Mouse (Mus musculus) lung, embryonic 16.5 days (tissue): ENCODE results near the gene Rasgef1a. TPM values are rescaled to one million over a fixed set of nuclear protein-coding genes. Genes with fewer than 3 reads are reported as not detected.

Experiments used
- ATAC-seq: fragments of 200-750 bp; cut with Nextera tagmentation; 2 replicates; pipeline ENCODE4 v1.8.0; 2017; ENCODE audit warnings: low read depth, mild to moderate bottlenecking, moderate library complexity
- H3K27ac ChIP-seq: fragments of 300-500 bp; sonication (generic); 2 replicates; pipeline ENCODE4 v1.5.1; 2014; ENCODE audit warnings: mild to moderate bottlenecking, control low read depth, low read length
- H3K27me3 ChIP-seq: fragments of 300-500 bp; sonication (generic); 2 replicates; pipeline ENCODE4 v1.6.1; 2014; ENCODE audit warnings: low read depth, low read length, mixed read lengths; ENCODE audit not compliant: control insufficient read depth, insufficient read depth
- H3K36me3 ChIP-seq: fragments of 300-500 bp; sonication (generic); 2 replicates; pipeline ENCODE4 v1.6.1; 2014; ENCODE audit warnings: low read length; ENCODE audit not compliant: control insufficient read depth, insufficient read depth
- H3K4me1 ChIP-seq: fragments of 300-500 bp; sonication (generic); replicated peaks from 2 replicates; pipeline ENCODE4 v1.6.1; 2014; ENCODE audit warnings: low read length, mixed read lengths; ENCODE audit not compliant: control insufficient read depth, insufficient read depth
- H3K4me2 ChIP-seq: fragments of 300-500 bp; sonication (generic); 2 replicates; pipeline ENCODE4 v1.6.1; 2014; ENCODE audit warnings: low read depth, low read length, control low read depth
- H3K4me3 ChIP-seq: fragments of 300-500 bp; sonication (generic); 2 replicates; pipeline ENCODE4 v1.5.1; 2014; ENCODE audit warnings: mild to moderate bottlenecking, low read length, control low read depth
- H3K9ac ChIP-seq: fragments of 300-500 bp; sonication (generic); 2 replicates; pipeline ENCODE4 v1.6.1; 2014; ENCODE audit warnings: low read length, control low read depth
- H3K9me3 ChIP-seq: fragments of 300-500 bp; sonication (generic); 2 replicates; pipeline ENCODE4 v1.6.1; 2016; ENCODE audit warnings: low read length; ENCODE audit not compliant: control insufficient read depth
- WGBS: fragments of 180-500 bp; shearing (Covaris S2); extraction: QIAGEN DNeasy Blood & Tissue Kit; methylation state at CpG from one replicate; pipeline ENCODE4 v1.1.7; 2014; 5-methylcytosine and 5-hydroxymethylcytosine counted together
- polyA plus RNA-seq: library from polyadenylated mRNA; unstranded; fragments of >200 nt; fragmentation: Nextera tagmentation; extraction: Ambion mirVana; gene quantifications from 2 replicates; pipeline ENCODE4 v1.2.1, GENCODE M21; 2015

The Rasgef1a gene
- polyA plus RNA-seq, 1 experiment from 2014 or later, result 6.1 TPM

DNA sequence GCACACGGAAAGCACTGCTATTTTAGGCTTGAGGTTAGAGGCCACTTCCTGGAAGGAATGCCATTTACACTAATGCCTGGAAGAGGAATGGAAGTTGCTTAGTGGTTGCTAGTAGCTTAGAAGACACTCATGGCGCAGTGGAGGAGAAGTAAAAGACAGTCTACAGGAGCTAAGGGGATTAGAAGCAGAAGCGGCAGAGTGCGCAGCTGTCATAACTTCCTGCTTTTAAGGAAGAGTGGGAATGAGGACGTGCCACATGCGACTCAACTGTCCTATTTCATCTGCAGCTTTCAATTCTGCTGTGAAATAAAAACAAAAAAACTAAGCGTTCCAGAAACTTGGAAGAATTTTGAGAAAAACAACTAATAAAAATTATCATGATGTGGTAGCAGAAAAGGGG is 116.0 kb downstream of the Rasgef1a start:
- 62% methylated on average over 7 of the region's 7 CpGs for WGBS
- peak overlapping the region; percentile 64 for H3K27ac ChIP-seq
- no peak for ATAC-seq

GRCm38 (mm10) chr6:118127827-118128487 is 116.7 kb downstream of the Rasgef1a start:
- Histone ChIP-seq H3K4me1 (peaks cover 11% of the 10 kb centered on the region), H3K4me2 (no peak overlapping the region), H3K9ac (no peak overlapping the region), H3K27me3 (no peaks in the 10 kb centered on the region), H3K27ac (peak overlapping the region; percentile 69), H3K36me3 (0 out of 2 replicates have a peak, but pooled peaks cover 2% of the 10 kb centered on the region), H3K4me3 (no peak overlapping the region), H3K9me3 (no peaks in the 10 kb centered on the region)
- ATAC-seq, result peak; percentile 57
- 22% methylated on average over 6 of the region's 6 CpGs for WGBS

More for the DNA sequence above, 116.0 kb downstream of the Rasgef1a start:
- Histone ChIP-seq H3K4me3 (no peak overlapping the region), H3K9me3 (no peaks in the 10 kb centered on the region), H3K27me3 (no peaks in the 10 kb centered on the region), H3K4me1 (peaks cover 11% of the 10 kb centered on the region), H3K9ac (no peak overlapping the region), H3K36me3 (peaks cover 5% of the 10 kb centered on the region), H3K4me2 (no peak overlapping the region)

- H3K4me3 ChIP-seq, result no peak overlapping the region
- 0 out of 2 replicates have a peak, but pooled peaks cover 2% of the 10 kb centered on the region for H3K36me3 ChIP-seq
- H3K27ac ChIP-seq, result no peak overlapping the region
- H3K27me3 ChIP-seq, result no peaks in the 10 kb centered on the region
- H3K4me1 ChIP-seq, result peaks cover 11% of the 10 kb centered on the region
- WGBS, result 68% methylated on average over 2 of the region's 2 CpGs
- H3K9ac ChIP-seq, result no peak overlapping the region
- no peaks in the 10 kb centered on the region for H3K9me3 ChIP-seq
- no peak for ATAC-seq
- H3K4me2 ChIP-seq, result no peak overlapping the region
Measured at GRCm38 (mm10) chr6:118130022-118130421, 118.8 kb downstream of the Rasgef1a start.

DNA sequence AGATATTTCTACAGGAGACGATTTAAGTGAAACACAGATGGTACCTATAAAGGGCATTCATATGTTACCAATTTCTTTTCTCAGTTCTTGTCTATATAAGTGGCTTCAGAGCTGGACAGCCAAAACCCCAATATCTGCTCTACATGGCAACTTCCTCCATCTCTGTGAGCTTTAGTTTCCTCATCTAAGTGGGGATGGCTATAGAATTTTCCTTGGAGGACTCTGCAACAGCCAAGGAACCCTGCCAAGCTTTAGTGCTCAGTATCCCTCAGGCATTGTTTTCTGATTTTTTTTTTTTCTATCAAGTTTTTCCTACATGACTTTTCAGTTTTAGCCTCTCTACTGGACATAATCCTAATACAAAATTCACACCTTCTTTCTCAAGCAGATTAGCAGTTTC is 123.2 kb downstream of the Rasgef1a start:
- no peak for ATAC-seq
- H3K4me2 ChIP-seq, result no peak overlapping the region
- H3K4me1 ChIP-seq, result 0 out of 2 replicates have a peak, but pooled peaks cover 2% of the 10 kb centered on the region
- H3K4me3 ChIP-seq, result no peak overlapping the region
- no peak overlapping the region for H3K9ac ChIP-seq
- no peaks in the 10 kb centered on the region for H3K27me3 ChIP-seq
- H3K9me3 ChIP-seq, result no peaks in the 10 kb centered on the region
- H3K27ac ChIP-seq, result no peak overlapping the region
- WGBS, result 74% methylated on average over 1 of the region's 1 CpGs
- no peaks in the 10 kb centered on the region for H3K36me3 ChIP-seq

GRCm38 (mm10) chr6:118137148-118137547 is 125.9 kb downstream of the Rasgef1a start:
- no peaks in the 10 kb centered on the region for H3K36me3 ChIP-seq
- H3K9me3 ChIP-seq, result no peaks in the 10 kb centered on the region
- 0 out of 2 replicates have a peak, but pooled peaks cover 2% of the 10 kb centered on the region for H3K4me1 ChIP-seq
- H3K4me2 ChIP-seq, result no peak overlapping the region
- WGBS, result 75% methylated on average over 2 of the region's 2 CpGs
- H3K9ac ChIP-seq, result no peak overlapping the region
- no peak overlapping the region for H3K4me3 ChIP-seq
- no peaks in the 10 kb centered on the region for H3K27me3 ChIP-seq
- no peak overlapping the region for H3K27ac ChIP-seq
- no peak for ATAC-seq

GRCm38 (mm10) chr6:118138731-118139709 is 127.8 kb downstream of the Rasgef1a start, which contains the start of gene Csgalnact2:
Gene Csgalnact2 (minus strand): TSS chr6:118139140.
- WGBS, result 5% methylated on average over 64 of the region's 66 CpGs
- peak; percentile 100 for ATAC-seq
- 0 out of 2 replicates have a peak, but pooled peaks cover 2% of the 10 kb centered on the region for H3K4me1 ChIP-seq
- no peaks in the 10 kb centered on the region for H3K27me3 ChIP-seq
- H3K27ac ChIP-seq, result peak within 1 kb of the TSS; percentile 76
- peak within 1 kb of the TSS; percentile 83 for H3K9ac ChIP-seq
- no peaks in the 10 kb centered on the region for H3K9me3 ChIP-seq
- peak within 1 kb of the TSS; percentile 87 for H3K4me3 ChIP-seq
- peak within 1 kb of the TSS; percentile 58 for H3K4me2 ChIP-seq
- H3K36me3 ChIP-seq, result no peaks in the 10 kb centered on the region

- 0 out of 2 replicates have a peak, but pooled peaks cover 2% of the 10 kb centered on the region for H3K4me1 ChIP-seq
- H3K4me2 ChIP-seq, result no peak overlapping the region
- no peak for ATAC-seq
- no peaks in the 10 kb centered on the region for H3K36me3 ChIP-seq
- WGBS, result 71% methylated on average over 6 of the region's 6 CpGs
- H3K4me3 ChIP-seq, result no peak overlapping the region
- H3K27me3 ChIP-seq, result no peaks in the 10 kb centered on the region
- H3K27ac ChIP-seq, result no peak overlapping the region
- no peak overlapping the region for H3K9ac ChIP-seq
- H3K9me3 ChIP-seq, result 0 out of 2 replicates have a peak, but pooled peaks cover 3% of the 10 kb centered on the region
Measured at GRCm38 (mm10) chr6:118140961-118141360, 129.7 kb downstream of the Rasgef1a start.
